Mouse (Mus musculus) myocyte (in vitro differentiated cells): ENCODE measurements around the gene Afdn.

Experiments
- E2F4 ChIP-seq: IDR thresholded peaks from one replicate; pipeline ENCODE4 v1.6.1; 2011; ENCODE audit warnings: mild to moderate bottlenecking, control low read depth, moderate library complexity; ENCODE audit not compliant: insufficient read depth
- MAX ChIP-seq: IDR thresholded peaks from one replicate; pipeline ENCODE4 v1.6.1; 2011; ENCODE audit warnings: low read depth, mild to moderate bottlenecking, control low read depth
- MYOD1 ChIP-seq, 3 experiments: IDR thresholded peaks; one replicate each; pipeline ENCODE4 v1.6.1; 2011; ENCODE audit warnings: control low read depth in 2 of 3, low read depth in 2 of 3, mild to moderate bottlenecking in 2 of 3, moderate library complexity in 1 of 3; ENCODE audit not compliant: insufficient read length in 2 of 3, control insufficient read depth in 1 of 3
- MYOG ChIP-seq, 3 experiments: IDR thresholded peaks; one replicate each; pipeline ENCODE4 v1.6.1; 2011; ENCODE audit warnings: control low read depth in 2 of 3, low read depth in 2 of 3, mild to moderate bottlenecking in 2 of 3; ENCODE audit not compliant: insufficient read length in 2 of 3, control insufficient read depth in 1 of 3, insufficient read depth in 1 of 3
- POLR2A ChIP-seq: IDR thresholded peaks from one replicate; pipeline ENCODE4 v1.6.1; 2011; ENCODE audit warnings: low read depth, mild to moderate bottlenecking, control low read depth, moderate library complexity; ENCODE audit not compliant: insufficient read length
- POLR2AphosphoS2 ChIP-seq: IDR thresholded peaks from one replicate; pipeline ENCODE4 v1.6.1; 2011; ENCODE audit warnings: low read depth, control low read depth; ENCODE audit not compliant: insufficient read length
- REST ChIP-seq: IDR thresholded peaks from one replicate; pipeline ENCODE4 v1.6.1; 2011; ENCODE audit warnings: mild to moderate bottlenecking, control low read depth, moderate library complexity; ENCODE audit not compliant: insufficient read depth, insufficient read length
- SRF ChIP-seq: IDR thresholded peaks from one replicate; pipeline ENCODE4 v1.6.1; 2011; ENCODE audit warnings: low read depth; ENCODE audit not compliant: control insufficient read depth, insufficient read length
- TCF12 ChIP-seq: IDR thresholded peaks from one replicate; pipeline ENCODE4 v1.6.1; 2011; ENCODE audit warnings: mild to moderate bottlenecking, control low read depth; ENCODE audit not compliant: poor library complexity, insufficient read depth, severe bottlenecking
- USF1 ChIP-seq: IDR thresholded peaks from one replicate; pipeline ENCODE4 v1.6.1; 2011; ENCODE audit warnings: low read depth, mild to moderate bottlenecking, control low read depth, moderate library complexity

- TF ChIP-seq MYOG (IDR thresholded peaks at IDR 0.05; ENCODE audit: control insufficient read depth in 1 of 3, insufficient read depth in 1 of 3, insufficient read length in 2 of 3, low read depth in 2 of 3) (peak in 1 of 3 experiments; percentile 4), REST (no peak), MYOD1 (IDR thresholded peaks at IDR 0.05; ENCODE audit: control insufficient read depth in 1 of 3, insufficient read length in 2 of 3, low read depth in 2 of 3) (peak in 1 of 3 experiments; percentile 4), POLR2A (peak; percentile 26), POLR2AphosphoS2 (no peak), MAX (no peak), E2F4 (no peak), SRF (no peak), USF1 (peak; percentile 64), TCF12 (no peak)
These were observed 1.0 kb downstream of the Afdn start, which contains the start of gene Tcte2 for GRCm38 (mm10) chr17:13761179-13761913.
